Mouse (Mus musculus) kidney, adult 2 months (tissue): ENCODE data around the gene Dmxl2. TPM values are rescaled to one million over a fixed set of nuclear protein-coding genes. Genes with fewer than 3 reads are reported as not detected.

Source experiments
- DNase-seq: peaks from one replicate; pipeline ENCODE4 v3.0.0; 2021
- H3K27ac ChIP-seq: fragments of 200-500 bp; 2 replicates; pipeline ENCODE4 v1.5.1; 2012; ENCODE audit warnings: low read depth, low read length, control low read depth, inconsistent platforms; ENCODE audit not compliant: insufficient read depth
- H3K27me3 ChIP-seq: fragments of 200-500 bp; replicated peaks from 2 replicates; pipeline ENCODE4 v1.6.1; 2012; ENCODE audit warnings: mild to moderate bottlenecking, moderate library complexity, low read length, inconsistent platforms; ENCODE audit not compliant: control insufficient read depth, insufficient read depth
- H3K36me3 ChIP-seq: fragments of 200-500 bp; 2 replicates; pipeline ENCODE4 v1.6.1; 2012; ENCODE audit warnings: mild to moderate bottlenecking, moderate library complexity, low read length, inconsistent platforms; ENCODE audit not compliant: control insufficient read depth, insufficient read depth
- H3K4me1 ChIP-seq: fragments of 200-500 bp; 2 replicates; pipeline ENCODE4 v1.6.1; 2011; ENCODE audit warnings: low read length; ENCODE audit not compliant: control insufficient read depth, insufficient read depth
- H3K4me3 ChIP-seq: fragments of 200-500 bp; 2 replicates; pipeline ENCODE4 v1.5.1; 2011; ENCODE audit warnings: mild to moderate bottlenecking, low read depth, low read length, control low read depth; ENCODE audit not compliant: insufficient read depth
- CTCF ChIP-seq: fragments of 200-500 bp; conservative IDR thresholded peaks from 2 replicates; pipeline ENCODE4 v1.5.1; 2011; ENCODE audit warnings: low read depth, mild to moderate bottlenecking, control low read depth, low read length, moderate library complexity, mixed read lengths; ENCODE audit not compliant: insufficient read depth, insufficient read length
- POLR2A ChIP-seq: fragments of 200-500 bp; IDR thresholded peaks from one replicate; pipeline ENCODE4 v1.6.1; 2011; ENCODE audit warnings: low read depth, low read length, control low read depth
- WGBS: fragments of 180-500 bp; shearing (Covaris S2); methylation state at CpG from one replicate; pipeline ENCODE4 v1.1.7; 2018; 5-methylcytosine and 5-hydroxymethylcytosine counted together
- polyA plus RNA-seq: library from polyadenylated mRNA; depleted of rRNA; stranded (reverse); fragments of >200 nt; gene quantifications from 2 replicates; pipeline ENCODE4 v1.2.3, GENCODE M21; 2012

Dmxl2 gene
- polyA plus RNA-seq, 1 experiment: 10.4 TPM

- TF ChIP-seq CTCF: no peak
- no peak for TF ChIP-seq POLR2A
- Histone ChIP-seq H3K4me3 (no peak overlapping the region), H3K36me3 (peaks cover 1% of the 10 kb centered on the region; the same call in 1 of the 2 replicates), H3K27ac (no peak overlapping the region), H3K4me1 (no peaks in the 10 kb centered on the region), H3K27me3 (no peaks in the 10 kb centered on the region)
- WGBS: 90% methylated on average over 4 of the region's 4 CpGs
- DNase-seq: no peak
These were observed 37.9 kb downstream of the Dmxl2 start for GRCm38 (mm10) chr9:54463483-54464054.

GRCm38 (mm10) chr9:54439015-54439414 lies 62.4 kb downstream of the Dmxl2 start:
- TF ChIP-seq POLR2A (no peak), CTCF (no peak)
- Histone ChIP-seq H3K27me3 (no peaks in the 10 kb centered on the region), H3K4me1 (no peaks in the 10 kb centered on the region), H3K4me3 (no peak overlapping the region), H3K36me3 (no peaks in the 10 kb centered on the region), H3K27ac (no peak overlapping the region)
- DNase-seq: no peak
- 90% methylated on average over 6 of the region's 6 CpGs for WGBS

GRCm38 (mm10) chr9:54438246-54438645 lies 63.2 kb downstream of the Dmxl2 start:
- H3K4me1 ChIP-seq: no peaks in the 10 kb centered on the region
- no peaks in the 10 kb centered on the region for H3K36me3 ChIP-seq
- no peak overlapping the region for H3K27ac ChIP-seq
- H3K27me3 ChIP-seq: no peaks in the 10 kb centered on the region
- peak; percentile 30 for DNase-seq
- 37% methylated on average over 2 of the region's 2 CpGs for WGBS
- TF ChIP-seq CTCF (peak; percentile 66), POLR2A (no peak)
- no peak overlapping the region for H3K4me3 ChIP-seq

GRCm38 (mm10) chr9:54416238-54416637 lies 85.2 kb downstream of the Dmxl2 start:
- Histone ChIP-seq H3K27me3 (no peaks in the 10 kb centered on the region), H3K4me1 (no peaks in the 10 kb centered on the region), H3K4me3 (no peak overlapping the region), H3K27ac (no peak overlapping the region), H3K36me3 (peaks cover 2% of the 10 kb centered on the region)
- no peak for TF ChIP-seq POLR2A
- TF ChIP-seq CTCF: no peak
- 97% methylated on average over 2 of the region's 2 CpGs for WGBS
- no peak for DNase-seq

- Histone ChIP-seq H3K27ac (no peak overlapping the region), H3K36me3 (no peaks in the 10 kb centered on the region), H3K27me3 (no peaks in the 10 kb centered on the region), H3K4me1 (no peaks in the 10 kb centered on the region), H3K4me3 (no peak overlapping the region)
- TF ChIP-seq POLR2A: no peak
- TF ChIP-seq CTCF: no peak
- 97% methylated on average over 8 of the region's 8 CpGs for WGBS
- no peak for DNase-seq
These were observed 144.7 kb downstream of the Dmxl2 start for GRCm38 (mm10) chr9:54356756-54357155.

GRCm38 (mm10) chr9:54342026-54342425 lies 159.4 kb downstream of the Dmxl2 start:
- Histone ChIP-seq H3K27me3 (no peaks in the 10 kb centered on the region), H3K4me1 (no peaks in the 10 kb centered on the region), H3K4me3 (no peak overlapping the region), H3K27ac (no peak overlapping the region), H3K36me3 (no peaks in the 10 kb centered on the region)
- TF ChIP-seq CTCF (no peak), POLR2A (no peak)
- DNase-seq: no peak
- 68% methylated on average over 7 of the region's 7 CpGs for WGBS

- no peaks in the 10 kb centered on the region for H3K4me1 ChIP-seq
- H3K27me3 ChIP-seq: no peaks in the 10 kb centered on the region
- TF ChIP-seq POLR2A (no peak), CTCF (peak; percentile 73)
- no peaks in the 10 kb centered on the region for H3K36me3 ChIP-seq
- DNase-seq: peak; percentile 33
- H3K4me3 ChIP-seq: no peak overlapping the region
- 48% methylated on average over 6 of the region's 6 CpGs for WGBS
- H3K27ac ChIP-seq: no peak overlapping the region
These were observed 164.8 kb downstream of the Dmxl2 start for GRCm38 (mm10) chr9:54336532-54337144.

GRCm38 (mm10) chr9:54335582-54335981 lies 165.8 kb downstream of the Dmxl2 start:
- 58% methylated on average over 12 of the region's 12 CpGs for WGBS
- DNase-seq: no peak
- Histone ChIP-seq H3K4me1 (no peaks in the 10 kb centered on the region), H3K36me3 (no peaks in the 10 kb centered on the region), H3K4me3 (no peak overlapping the region), H3K27me3 (no peaks in the 10 kb centered on the region), H3K27ac (no peak overlapping the region)
- no peak for TF ChIP-seq POLR2A
- TF ChIP-seq CTCF: no peak
